Mouse (Mus musculus): ENCODE results near the gene Fev.

DNA sequence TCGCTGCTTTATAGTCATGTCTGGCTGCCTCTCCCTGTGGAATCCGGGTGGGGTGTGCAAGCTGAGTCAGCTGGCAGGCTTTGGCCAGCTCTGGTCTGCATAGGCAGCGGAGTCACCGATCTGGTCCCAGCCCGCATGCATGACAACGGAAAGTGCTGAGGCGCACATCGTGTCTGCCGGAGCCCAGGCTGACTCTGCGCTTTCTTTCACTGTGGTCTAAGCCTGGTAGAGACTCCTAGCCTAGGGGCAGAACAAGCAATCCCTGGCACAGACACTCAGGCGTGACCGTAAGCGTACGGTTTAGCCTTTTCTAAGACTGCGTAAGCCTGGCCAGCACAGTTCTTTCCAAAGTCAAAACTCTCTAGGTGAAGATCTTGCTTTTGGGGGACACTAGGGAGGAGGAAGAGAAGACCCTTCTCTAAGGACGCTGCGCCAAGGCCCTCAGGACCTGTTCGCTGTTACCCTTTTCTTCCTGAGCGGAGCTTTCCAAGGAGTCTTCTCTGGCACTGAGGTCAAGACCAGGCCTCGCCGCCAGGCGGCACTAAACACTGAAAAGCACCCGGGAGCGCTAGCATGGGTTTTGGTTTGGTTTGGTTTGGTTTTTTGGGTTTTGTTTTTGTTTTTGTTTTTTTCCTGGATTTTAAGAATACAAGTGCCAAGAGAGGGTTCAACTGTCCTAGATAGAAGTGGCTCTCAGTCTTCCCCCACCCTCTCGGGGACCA lies 8.1 kb upstream of the Fev start, which contains the start of gene Cryba2:
- TF ChIP-seq POLR2A (IDR thresholded peaks at IDR 0.05; ENCODE audit: low read depth, low read length) (no peak), CTCF (IDR thresholded peaks at IDR 0.05; ENCODE audit: extremely low read depth, insufficient read length, insufficient replicate concordance, low read depth, low read length) (peak; percentile 88; the same call in 1 of the 2 replicates)

Data from small intestine, adult 2 months (tissue).